Mouse (Mus musculus): Measurements from ENCODE around the gene Csnk2a2.

Gene Csnk2a2

DNA sequence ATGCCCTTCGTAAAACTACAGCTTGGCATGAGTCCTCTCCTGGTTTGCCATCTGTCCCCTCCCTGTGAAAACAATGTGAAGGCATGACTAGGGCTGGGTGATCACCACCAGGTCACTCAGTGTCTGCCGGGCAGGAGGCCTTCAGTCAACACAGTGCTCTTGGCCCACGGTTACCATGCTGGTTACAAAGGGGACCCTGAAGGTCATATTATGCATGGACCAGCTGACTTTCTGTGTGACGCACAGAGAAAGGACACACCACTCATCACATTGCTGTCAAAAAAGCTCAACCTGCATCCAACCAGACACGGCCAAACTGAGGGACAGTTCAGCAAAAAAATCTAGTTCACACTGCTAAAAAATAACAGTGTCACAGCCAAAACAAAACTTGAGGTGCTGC, at the start of gene Csnk2a2:
Gene Csnk2a2, minus strand, starts transcription at position 34 of the 400 bp plus-strand sequence.
- no peak for DNase-seq (ENCODE audit: extremely low read depth, low read depth)

DNA sequence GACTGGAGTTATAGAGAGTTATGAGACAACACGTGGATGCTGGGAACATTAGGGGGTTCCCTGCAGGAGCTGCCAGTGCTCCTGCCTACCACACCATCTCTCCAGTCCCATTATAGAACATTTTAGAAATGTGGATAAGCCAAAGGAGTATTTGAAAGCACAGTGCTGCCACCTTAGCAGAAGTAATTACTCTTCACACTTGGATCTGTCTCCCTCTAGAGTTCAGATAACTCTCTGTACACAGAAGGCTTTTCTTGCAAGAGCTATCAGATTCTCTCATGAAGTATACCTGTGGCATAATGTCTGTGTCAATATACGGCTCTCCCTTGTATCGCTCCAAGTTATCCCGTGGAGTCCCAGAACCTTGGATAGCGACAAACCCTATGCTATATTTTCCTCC, 49.6 kb upstream of the Csnk2a2 start:
- DNase-seq (ENCODE audit: extremely low read depth, low read depth), result no peak

DNA sequence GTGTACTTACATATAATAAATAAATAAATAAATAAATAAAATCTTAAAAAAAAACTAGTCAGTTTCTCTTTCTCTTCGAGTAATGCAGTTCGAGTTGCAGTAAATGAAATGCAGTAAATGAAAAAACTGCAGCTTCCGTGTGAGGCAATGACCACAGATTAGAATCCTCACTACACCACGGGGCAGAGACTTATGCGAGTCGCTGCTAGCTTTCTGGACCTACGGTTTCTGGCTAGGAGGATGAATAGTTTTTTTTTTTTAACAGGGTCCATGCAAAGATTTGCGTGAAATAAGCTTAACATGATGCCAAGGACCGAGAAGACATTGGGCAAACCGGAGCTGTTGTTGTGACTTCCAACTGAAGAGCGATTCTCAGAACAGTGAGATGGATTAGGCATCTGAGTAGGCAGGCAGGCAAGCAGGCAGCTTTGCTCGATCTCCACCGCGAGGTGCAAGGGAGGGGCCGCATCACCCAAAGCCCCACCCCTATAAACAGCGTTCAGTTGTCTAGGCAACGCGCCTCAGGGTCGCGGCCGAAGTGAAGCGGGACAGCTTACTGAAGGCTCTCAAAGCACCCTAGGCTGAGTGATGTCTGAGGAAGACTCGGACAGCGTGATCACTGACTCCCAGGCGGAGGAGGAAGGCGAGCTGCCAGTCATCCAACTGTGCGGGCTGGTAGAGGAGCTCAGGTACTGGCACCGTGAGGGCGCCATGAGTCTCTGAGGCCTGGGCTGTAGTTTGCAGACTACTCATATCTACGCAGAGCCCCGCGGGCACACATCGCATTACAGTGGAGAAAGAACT, 43.9 kb upstream of the Csnk2a2 start, which contains the start of gene Ccdc113:
Gene Ccdc113, plus strand, starts transcription at position 502 of the 804 bp plus-strand sequence.
- DNase-seq (ENCODE audit: extremely low read depth, low read depth), result no peak

DNA sequence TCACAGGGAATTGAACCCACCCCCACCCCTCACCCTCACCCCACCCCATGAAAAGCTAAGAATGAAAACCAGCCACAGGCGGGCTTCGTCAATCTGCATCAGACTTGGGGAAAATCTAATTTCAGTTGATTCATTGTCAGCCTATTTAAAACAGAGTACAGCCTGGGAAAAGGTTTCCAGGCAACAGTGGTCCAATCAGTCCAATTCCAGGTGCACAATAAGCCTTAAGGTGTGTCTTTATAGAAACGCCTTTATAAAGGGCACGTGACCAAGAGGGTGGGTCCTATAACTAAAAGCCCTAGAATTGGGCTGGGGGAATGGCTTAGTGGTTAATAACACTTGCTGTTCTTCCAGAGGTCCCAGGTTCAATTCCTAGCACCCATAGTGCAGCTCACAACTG, 42.4 kb upstream of the Csnk2a2 start:
- no peak for DNase-seq (ENCODE audit: extremely low read depth, low read depth)

DNA sequence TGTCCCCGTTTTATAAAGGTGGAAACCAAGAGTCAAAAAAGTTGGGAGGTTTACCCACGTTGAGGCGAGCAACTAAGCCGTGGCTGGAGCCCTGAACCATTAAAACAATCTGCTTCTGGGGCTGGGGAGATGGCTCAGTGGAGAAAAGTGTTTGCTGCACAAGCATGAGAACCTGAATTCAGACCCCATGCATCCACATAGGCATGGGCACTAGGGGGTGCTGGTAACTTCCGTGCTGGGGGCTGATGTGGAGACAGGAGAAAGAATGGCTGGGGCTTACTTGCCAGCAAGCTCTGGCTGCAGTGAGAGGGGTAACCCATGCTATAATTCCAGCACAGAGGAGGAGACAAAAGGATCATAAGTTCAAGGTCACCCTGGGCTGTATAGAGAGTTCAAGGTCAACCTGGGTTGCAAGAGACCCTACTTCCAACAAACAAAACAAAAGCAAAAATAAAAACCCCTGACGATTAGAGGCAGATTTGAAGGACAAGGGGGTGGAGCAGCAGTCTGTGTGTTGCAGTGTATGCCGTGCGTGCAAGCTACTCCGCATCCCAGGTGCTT, 39.0 kb upstream of the Csnk2a2 start:
- no peak for DNase-seq (ENCODE audit: extremely low read depth, low read depth)

DNA sequence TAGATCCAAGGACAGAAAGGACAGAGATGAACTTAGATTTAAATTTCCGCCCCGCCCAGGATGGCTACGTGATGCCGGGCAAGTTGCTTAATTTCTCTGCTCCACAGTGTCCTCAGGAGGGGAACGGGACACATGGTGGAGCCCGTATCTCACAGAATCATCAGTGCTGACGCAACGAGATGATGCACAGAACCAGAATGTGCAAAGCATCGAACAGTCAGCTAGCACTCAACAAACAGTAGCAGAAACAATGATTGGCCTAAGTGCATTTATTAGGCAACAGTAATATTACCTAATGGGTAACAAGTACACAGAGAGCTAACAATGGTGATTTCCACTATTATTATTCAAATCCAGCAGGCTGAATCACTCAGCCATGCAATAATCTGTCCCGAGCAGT, 38.4 kb upstream of the Csnk2a2 start:
- DNase-seq (ENCODE audit: extremely low read depth, low read depth), result no peak

DNA sequence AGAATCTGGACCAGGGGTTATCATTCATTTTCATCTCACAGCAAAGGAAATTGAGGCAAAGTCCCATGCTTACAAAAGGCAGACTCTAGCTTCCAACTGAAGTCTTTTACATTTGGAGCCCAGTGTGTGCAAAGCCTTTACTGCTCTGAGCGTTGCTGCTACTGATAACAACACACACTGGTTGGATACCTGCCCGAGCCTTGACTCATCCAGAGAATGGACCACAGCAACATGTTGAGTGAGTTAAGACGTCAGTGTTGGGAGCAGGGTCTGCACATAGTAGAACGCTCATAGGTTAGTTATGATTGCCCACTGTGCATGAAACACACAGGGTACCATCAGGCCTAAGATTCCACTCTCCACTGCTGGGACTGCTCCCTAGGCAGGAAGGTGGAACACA, 34.2 kb upstream of the Csnk2a2 start:
- DNase-seq (ENCODE audit: extremely low read depth, low read depth), result no peak

DNA sequence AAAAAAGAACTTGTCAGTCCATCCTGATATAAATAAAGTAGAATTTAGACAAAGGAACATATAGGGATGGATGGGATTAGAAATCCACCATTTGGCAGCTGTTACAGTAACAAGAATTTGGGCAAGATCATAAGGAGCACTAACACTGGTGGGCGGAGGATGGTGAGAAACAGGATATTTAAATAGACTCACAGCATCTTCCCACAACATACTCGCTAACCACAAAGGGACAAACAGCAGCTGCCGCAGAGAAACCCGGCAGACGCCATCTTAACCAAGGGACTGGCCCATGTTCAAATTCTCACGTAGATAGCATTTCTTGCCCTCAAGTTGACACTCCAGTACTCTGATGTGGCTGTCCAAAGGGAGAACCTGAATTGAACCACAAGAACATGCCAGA, 27.1 kb upstream of the Csnk2a2 start:
- no peak for DNase-seq (ENCODE audit: extremely low read depth, low read depth)

DNA sequence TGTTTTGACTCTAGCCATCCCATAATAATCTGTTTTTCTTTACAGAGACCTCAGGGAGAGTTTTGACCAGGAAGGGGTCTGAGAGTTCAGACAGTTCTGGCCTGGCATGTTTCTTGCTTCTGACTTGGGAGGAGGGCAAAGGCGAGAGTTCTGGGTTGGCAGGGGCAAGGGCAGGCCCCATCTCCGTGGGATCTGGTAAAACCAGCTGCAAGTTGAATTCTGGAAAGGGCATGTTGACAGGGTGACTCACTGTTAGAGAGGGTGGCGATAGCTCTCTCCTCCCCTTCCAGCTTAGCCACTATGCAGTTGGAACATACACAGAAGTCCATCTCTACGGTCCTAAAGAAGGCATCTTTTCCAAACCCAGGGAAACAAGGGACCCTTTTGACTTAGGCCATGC, 23.4 kb upstream of the Csnk2a2 start:
- DNase-seq (ENCODE audit: extremely low read depth, low read depth), result no peak

DNA sequence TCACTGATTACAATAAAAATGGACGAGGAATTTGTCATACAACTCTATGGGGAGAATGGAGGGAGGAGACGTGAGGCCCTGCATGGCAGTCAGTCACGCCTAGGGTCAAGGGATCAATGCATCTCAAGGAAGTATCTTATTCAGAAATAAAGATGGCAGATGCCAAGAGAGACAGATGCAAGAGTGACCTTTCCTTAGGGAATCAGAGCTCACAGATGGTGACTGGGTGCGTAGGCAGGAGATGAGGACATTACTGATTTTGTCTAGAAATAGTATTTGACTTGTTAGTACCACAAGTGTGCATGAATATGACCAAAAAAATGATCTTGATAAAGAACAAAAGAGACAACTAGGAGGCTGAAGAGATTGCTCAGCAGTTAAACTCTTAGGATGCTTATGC, 22.4 kb upstream of the Csnk2a2 start:
- no peak for DNase-seq (ENCODE audit: extremely low read depth, low read depth)

DNA sequence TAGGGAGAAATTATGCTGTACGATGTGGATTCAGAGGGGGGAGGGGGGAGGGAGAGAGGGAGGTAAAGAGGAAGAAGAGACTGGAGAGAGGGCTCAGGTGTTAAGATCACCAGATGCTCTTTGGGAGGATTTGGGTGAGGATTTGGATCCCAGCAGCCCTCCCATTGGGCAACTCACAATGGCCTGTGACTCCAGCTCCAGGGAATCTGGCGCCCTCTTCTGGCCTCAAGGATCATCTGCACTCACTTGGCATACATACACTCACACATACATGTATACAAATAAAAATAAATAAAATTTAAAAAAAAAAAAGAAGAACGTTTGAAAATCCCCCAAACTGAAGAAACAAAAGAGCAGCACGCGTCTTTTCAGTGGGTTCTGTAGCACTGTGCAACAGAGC, 16.4 kb upstream of the Csnk2a2 start:
- DNase-seq (ENCODE audit: extremely low read depth, low read depth), result no peak

DNA sequence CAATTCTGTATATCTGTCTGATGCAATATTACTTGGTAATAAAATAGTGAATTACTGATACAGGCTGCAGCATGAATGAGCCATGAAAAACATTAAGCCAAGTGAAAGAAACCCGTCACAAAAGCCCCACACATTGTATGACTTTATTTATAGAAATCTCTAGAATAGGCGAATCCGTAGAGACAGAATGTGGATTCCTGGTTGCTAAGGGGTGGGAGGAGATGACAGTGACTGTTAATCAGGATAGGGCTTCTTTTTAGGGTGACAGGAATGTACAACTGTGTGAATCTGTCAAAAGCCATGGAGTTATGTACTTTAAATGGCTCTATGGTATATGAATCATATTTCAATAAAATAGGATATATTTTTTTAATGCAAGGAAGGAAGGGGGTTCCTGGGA, 15.8 kb upstream of the Csnk2a2 start:
- DNase-seq (ENCODE audit: extremely low read depth, low read depth), result no peak

DNA sequence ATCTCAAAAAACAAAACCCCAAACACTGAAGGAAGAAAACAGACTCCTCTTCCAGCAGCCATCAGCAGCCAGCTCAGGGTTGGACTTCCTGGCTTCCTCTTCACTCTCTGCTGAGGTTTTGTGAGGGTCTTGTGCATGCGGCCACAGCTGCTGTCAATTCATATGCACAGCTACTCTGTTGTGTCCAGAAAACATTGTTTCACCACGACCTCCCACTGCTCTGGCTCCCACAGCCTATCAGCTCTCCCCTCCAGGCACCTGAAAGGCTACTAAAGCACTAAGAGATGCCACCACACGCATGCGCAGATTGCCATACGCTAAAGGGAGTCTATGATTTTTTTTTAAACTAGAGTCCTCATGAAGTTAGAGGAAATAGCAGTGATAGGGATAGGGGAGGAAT, 15.0 kb upstream of the Csnk2a2 start:
- no peak for DNase-seq (ENCODE audit: extremely low read depth, low read depth)

DNA sequence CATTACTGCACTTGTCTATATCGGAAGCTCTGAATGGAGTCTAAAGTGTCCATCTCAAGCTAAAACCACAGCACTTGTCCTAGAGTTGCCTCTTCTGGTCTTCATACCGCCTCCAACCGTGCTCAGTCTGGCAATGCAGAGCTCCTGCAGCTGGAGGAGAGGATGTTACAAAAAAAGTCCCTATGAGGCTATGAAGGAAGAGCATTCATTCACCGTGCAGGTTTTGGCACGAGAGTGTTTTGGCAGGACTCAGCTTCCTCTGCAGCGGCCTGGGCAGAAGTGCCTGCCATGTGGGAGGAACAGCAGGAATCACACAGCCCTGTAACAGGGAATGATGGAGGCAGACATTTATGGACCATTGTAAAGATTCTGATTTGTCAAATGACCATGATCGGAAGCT, 12.6 kb upstream of the Csnk2a2 start:
- no peak for DNase-seq (ENCODE audit: extremely low read depth, low read depth)

DNA sequence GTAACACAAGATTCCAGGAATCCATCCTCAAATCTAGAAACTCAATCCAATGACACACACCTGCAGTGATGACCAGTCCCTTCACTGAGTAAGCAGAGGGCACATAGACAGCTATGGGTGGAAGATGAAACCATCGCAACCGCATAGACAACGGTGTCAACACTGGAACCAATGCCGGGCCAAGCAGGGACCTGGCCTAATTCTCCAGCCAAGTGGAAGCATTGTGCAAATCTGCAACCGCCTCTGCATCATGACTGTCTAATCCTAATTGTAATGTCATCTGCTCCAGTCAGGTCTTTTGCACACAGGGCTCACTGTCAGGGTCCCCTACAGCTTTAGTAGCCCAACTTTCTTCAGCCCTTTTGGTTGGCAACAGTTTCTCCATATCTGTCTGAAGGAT, 10.6 kb upstream of the Csnk2a2 start:
- no peak for DNase-seq (ENCODE audit: extremely low read depth, low read depth)

DNA sequence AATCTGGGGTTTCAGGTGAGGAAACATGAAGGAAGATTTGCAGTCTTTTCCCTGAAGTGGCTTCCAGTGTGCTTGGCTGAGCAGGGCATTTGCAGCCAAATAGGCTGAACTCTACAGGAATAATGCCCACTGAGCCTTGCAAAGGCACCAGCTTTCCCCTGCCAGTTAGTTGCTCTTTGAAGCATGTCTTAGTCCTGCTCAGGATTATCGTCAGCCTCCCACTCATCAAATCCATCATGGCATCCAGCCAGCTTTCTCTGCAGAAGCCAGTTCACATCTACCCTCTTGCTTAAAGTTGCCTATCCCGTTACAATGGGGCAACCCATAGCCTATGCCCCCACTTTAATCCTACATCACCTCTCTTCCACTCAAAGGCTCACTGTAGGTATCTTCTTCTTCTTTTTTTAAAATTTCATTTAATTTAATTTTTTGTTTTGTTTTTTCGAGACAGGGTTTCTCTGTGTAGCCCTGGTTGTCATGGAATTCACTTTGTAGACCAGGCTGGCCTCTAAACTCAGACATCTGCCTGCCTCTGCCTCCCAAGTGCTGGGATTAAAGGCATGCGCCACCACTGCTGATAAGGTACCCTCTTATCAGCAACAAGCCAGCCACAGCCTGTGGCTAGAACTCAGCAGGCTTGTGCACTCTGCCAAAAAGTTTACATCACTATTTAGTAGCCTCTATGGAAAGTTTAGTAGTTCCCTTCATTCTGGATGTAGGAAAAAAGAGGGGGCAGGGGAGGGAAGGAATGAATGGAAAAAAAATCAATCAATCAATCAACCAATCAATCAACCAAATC, 9.6 kb upstream of the Csnk2a2 start:
- no peak for DNase-seq (ENCODE audit: extremely low read depth, low read depth)

DNA sequence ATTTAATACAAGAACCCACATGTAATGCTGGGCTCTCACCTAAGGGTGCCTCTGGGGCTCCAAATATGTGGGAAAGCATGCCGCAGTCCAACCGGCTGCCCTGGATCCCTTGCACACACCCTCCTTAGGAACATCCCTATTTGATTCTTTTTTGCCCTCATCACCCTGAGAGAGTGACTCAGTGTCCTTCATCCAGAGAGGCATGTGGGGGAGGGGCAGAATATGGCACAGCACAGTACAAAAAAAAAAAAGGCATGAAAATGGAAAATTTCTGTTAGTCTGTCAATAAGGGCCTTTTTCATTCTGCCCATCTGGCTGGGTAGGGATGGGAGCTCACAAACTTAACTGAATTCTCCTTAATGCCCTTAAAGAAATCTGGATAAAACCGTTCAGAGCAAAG, 8.0 kb upstream of the Csnk2a2 start:
- DNase-seq (ENCODE audit: extremely low read depth, low read depth), result no peak

DNA sequence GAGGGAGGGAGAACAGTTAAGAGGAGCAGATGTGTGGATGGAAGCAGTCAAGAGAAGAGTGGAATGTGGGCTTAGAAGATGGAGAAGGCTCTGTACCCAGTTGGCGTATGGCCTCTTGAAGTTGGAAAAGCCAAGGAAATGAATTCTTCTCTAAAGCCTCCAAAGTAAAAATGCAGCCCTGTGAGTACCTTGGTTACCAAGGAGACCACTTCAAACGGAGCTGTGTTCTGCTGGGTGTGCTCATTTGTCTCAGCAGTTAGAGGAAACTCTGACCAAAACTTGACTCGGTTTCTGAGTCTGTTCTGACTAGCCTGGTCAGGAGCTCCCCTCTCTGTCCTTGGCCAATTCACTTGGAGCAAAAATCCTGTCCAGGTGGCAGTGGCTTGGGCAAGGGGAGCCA, 6.6 kb upstream of the Csnk2a2 start:
- no peak for DNase-seq (ENCODE audit: extremely low read depth, low read depth)

DNA sequence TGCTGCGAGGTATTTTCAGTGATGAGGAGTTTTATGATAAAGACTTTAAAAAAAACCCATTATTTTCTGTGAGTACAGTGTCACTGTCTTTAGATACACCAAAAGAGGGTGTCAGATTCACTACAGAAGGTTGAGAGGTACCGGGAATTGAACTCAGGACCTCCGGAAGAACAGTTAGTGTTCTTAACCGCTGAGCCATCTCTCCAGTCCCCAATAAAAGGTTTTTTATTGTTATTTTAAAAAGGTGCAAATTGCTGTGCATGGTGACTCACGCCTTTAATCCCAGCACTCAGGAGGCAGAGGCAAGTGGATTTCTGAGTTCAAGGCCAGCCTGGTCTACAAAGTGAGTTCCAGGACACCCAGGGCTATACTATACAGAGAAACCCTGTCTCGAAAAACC, 5.6 kb upstream of the Csnk2a2 start:
- no peak for DNase-seq (ENCODE audit: extremely low read depth, low read depth)

DNA sequence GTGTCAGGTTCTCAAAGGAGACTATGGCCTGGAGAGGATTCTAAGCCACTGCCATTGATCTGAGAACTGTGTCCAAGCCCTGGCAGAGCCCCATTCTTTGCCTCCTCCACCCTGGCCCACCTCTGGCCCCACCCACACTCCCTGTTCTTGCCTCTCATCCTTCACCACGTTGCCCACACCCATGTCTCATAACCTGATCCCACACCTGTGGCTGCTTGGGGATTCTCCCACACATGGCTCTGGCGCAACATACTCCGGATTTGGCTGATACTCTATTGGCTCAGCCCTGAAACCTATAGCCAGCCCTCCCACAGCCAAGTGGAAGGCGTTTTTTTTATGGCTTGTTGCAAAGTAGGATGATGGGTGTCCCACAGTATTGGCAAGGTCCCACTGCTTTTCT, 2.2 kb upstream of the Csnk2a2 start:
- DNase-seq (ENCODE audit: extremely low read depth, low read depth), result no peak

DNA sequence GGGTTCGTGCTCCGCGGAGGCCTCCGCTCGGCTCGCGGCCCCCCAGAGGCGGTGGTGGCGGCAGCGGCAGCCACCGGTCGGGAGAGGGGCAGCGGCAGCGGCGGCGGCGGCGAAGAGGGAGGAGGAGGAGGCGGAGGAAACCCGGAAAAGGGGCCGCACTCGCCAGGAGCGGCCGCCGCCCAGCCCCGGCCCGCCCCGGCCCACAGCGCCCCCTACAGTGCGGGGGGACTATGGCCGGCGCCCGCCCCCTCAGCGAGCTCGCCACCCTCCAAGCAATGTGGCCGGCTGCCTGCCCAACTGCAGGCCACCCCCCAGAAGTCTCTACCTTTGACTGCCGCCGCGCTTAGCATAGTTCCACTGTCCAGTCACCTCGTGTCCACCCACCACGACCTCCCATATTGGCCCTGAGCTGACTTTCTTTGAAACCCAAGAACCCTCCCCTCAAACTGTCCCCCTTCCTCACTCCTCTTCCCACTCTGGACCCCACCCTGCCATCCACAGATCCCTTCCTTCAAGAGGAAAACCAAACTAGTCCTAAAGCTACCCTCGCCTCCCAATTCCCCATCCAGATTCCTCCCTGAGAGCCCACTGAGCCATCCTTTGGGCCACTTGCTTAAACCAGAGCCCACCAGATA, 1.0 kb downstream of the Csnk2a2 start:
- peak; percentile 14 for DNase-seq (ENCODE audit: extremely low read depth, low read depth)
